Mouse (Mus musculus): ENCODE measurements around the gene Tapbp.

DNA sequence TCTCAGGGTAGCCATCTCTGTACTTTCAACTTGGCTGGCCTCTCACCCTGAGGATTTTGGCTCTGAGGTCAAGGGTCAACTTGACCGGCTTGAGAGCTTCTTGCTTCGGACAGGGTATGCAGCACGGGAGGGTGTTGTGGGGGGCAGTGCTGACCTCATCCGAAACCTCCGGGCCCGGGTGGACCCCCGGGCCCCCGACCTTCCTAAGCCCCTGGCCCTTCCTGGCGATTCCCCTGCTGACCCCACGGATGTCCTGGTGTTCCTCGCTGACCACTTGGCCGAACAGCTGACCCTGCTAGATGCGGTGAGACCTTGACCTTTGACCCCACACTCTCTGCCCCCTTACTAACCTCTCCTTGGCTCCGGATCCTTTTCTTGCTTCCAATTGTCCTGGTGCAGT, 16.7 kb downstream of the Tapbp start:
- TF ChIP-seq CTCF (IDR thresholded peaks at IDR 0.05; ENCODE audit: extremely low read depth, insufficient read depth, low read length) (no peak), POLR2A (IDR thresholded peaks at IDR 0.05; ENCODE audit: extremely low read depth, insufficient read depth, low read length) (no peak)

All from cortical plate, adult 2 months (tissue).